Mouse (Mus musculus) ovary, postnatal 14 days (tissue): ENCODE measurements at regions not wholly inside any gene's neighbourhood (a gene's known extent, or its start where the extent isn't known, plus 50 kb on each side); places are given as distances from the start of the nearest gene placed in this dataset.

ENCODE experiments used
- DNase-seq: peaks from one replicate; pipeline ENCODE4 v3.0.0; 2022; ENCODE audit warnings: low spot score

- no peak for DNase-seq
Measured at GRCm38 (mm10) chr7:69837379-69837778, 529.2 kb downstream of the Nr2f2 start.

- no peak for DNase-seq
Measured at GRCm38 (mm10) chr7:69827251-69827650, 539.3 kb downstream of the Nr2f2 start.

- no peak for DNase-seq
Measured at GRCm38 (mm10) chr7:69820570-69820969, 546.0 kb downstream of the Nr2f2 start.

GRCm38 (mm10) chr7:69812301-69812700 lies 554.2 kb downstream of the Nr2f2 start:
- no peak for DNase-seq

- DNase-seq, result no peak
Measured at GRCm38 (mm10) chr7:69810873-69811272, 555.7 kb downstream of the Nr2f2 start.

- peak; percentile 7 for DNase-seq
Measured at GRCm38 (mm10) chr7:69807220-69807619, 559.3 kb downstream of the Nr2f2 start.

GRCm38 (mm10) chr7:69770980-69771348 lies 595.6 kb downstream of the Nr2f2 start:
- no peak for DNase-seq

- no peak for DNase-seq
Measured at GRCm38 (mm10) chr7:69770313-69770979, 596.1 kb downstream of the Nr2f2 start.

- DNase-seq, result no peak
Measured at GRCm38 (mm10) chr7:69766451-69766850, 600.1 kb downstream of the Nr2f2 start.

GRCm38 (mm10) chr7:69740495-69740894 lies 626.0 kb downstream of the Nr2f2 start:
- DNase-seq, result no peak

- no peak for DNase-seq
Measured at GRCm38 (mm10) chr7:69738998-69739397, 627.5 kb downstream of the Nr2f2 start.

GRCm38 (mm10) chr7:69715081-69715480 lies 651.5 kb downstream of the Nr2f2 start:
- DNase-seq, result no peak

GRCm38 (mm10) chr7:69670211-69670610 lies 696.3 kb downstream of the Nr2f2 start:
- no peak for DNase-seq

- peak; percentile 2 for DNase-seq
Measured at GRCm38 (mm10) chr7:69655583-69655982, 711.0 kb downstream of the Nr2f2 start.

- DNase-seq, result no peak
Measured at GRCm38 (mm10) chr7:69645449-69645848, 721.1 kb downstream of the Nr2f2 start.

GRCm38 (mm10) chr7:69641652-69642051 lies 724.9 kb downstream of the Nr2f2 start:
- no peak for DNase-seq

GRCm38 (mm10) chr7:69599866-69600265 lies 766.7 kb downstream of the Nr2f2 start:
- no peak for DNase-seq

- no peak for DNase-seq
Measured at GRCm38 (mm10) chr7:69585716-69586115, 780.8 kb downstream of the Nr2f2 start.

GRCm38 (mm10) chr7:69585131-69585530 lies 781.4 kb downstream of the Nr2f2 start:
- DNase-seq, result no peak

- no peak for DNase-seq
Measured at GRCm38 (mm10) chr7:69584516-69584915, 782.0 kb downstream of the Nr2f2 start.

GRCm38 (mm10) chr7:69583901-69584300 lies 782.6 kb downstream of the Nr2f2 start:
- no peak for DNase-seq

- no peak for DNase-seq
Measured at GRCm38 (mm10) chr7:69581668-69582067, 784.9 kb downstream of the Nr2f2 start.

- DNase-seq, result no peak
Measured at GRCm38 (mm10) chr7:69578958-69579810, 787.4 kb downstream of the Nr2f2 start.
